Mouse (Mus musculus) macrophage (primary cell): ENCODE results near the gene Evi2. TPM values are rescaled to one million over a fixed set of nuclear protein-coding genes. Genes with fewer than 3 reads are reported as not detected.
A peak's percentile ranks its signal among the peaks of the same experiment; 100 is the strongest.

Experiments used
- H3K27ac ChIP-seq: fragments of 350-480 bp; formaldehyde crosslinking; 2 replicates; pipeline ENCODE4 v1.9.0; 2021
- H3K36me3 ChIP-seq: fragments of 350-480 bp; formaldehyde crosslinking; 2 replicates; pipeline ENCODE4 v1.9.0; 2021; ENCODE audit errors: inconsistent target
- H3K4me3 ChIP-seq: fragments of 350-480 bp; formaldehyde crosslinking; 2 replicates; pipeline ENCODE4 v1.9.0; 2021; ENCODE audit errors: inconsistent target
- H3K79me2 ChIP-seq: fragments of 350-480 bp; formaldehyde crosslinking; 2 replicates; pipeline ENCODE4 v1.9.0; 2021; ENCODE audit errors: inconsistent target
- WGBS: methylation state at CpG from one replicate; pipeline ENCODE4 v1.1.7; 2026; ENCODE audit warnings: inconsistent platforms; ENCODE audit not compliant: missing documents; 5-methylcytosine and 5-hydroxymethylcytosine counted together
- polyA plus RNA-seq: library from polyadenylated mRNA; stranded (reverse); fragments of 250-400 nt; gene quantifications from 3 replicates; pipeline ENCODE4 v1.2.4, GENCODE M21; 2018; ENCODE audit warnings: inconsistent platforms

Gene Evi2
- polyA plus RNA-seq, 1 experiment from 2014 or later = 26.9 TPM

- WGBS = 74% methylated on average over 4 of the region's 4 CpGs
- H3K79me2 ChIP-seq = peaks cover 40% of the 10 kb centered on the region
Observed at GRCm38 (mm10) chr11:79531485-79531884, 1.1 kb upstream of the Evi2 start.

GRCm38 (mm10) chr11:79530774-79531173 lies 385 bp upstream of the Evi2 start:
- peak overlapping the region; percentile 64; the same call in 1 of the 2 replicates for H3K4me3 ChIP-seq
- H3K36me3 ChIP-seq = peaks cover 5% of the 10 kb centered on the region
- H3K79me2 ChIP-seq = peaks cover 47% of the 10 kb centered on the region
- 73% methylated on average over 11 of the region's 11 CpGs for WGBS
- peak overlapping the region; percentile 98 for H3K27ac ChIP-seq

More at GRCm38 (mm10) chr11:79531485-79531884, 1.1 kb upstream of the Evi2 start:
- H3K4me3 ChIP-seq = no peak overlapping the region
- H3K27ac ChIP-seq = peak overlapping the region; percentile 5; the same call in 1 of the 2 replicates
- H3K36me3 ChIP-seq = no peaks in the 10 kb centered on the region

- Histone ChIP-seq H3K4me3 (peak overlapping the region; percentile 64), H3K79me2 (peaks cover 58% of the 10 kb centered on the region), H3K27ac (peak overlapping the region; percentile 98), H3K36me3 (peaks cover 8% of the 10 kb centered on the region)
- WGBS = 63% methylated on average over 2 of the region's 2 CpGs
Observed at GRCm38 (mm10) chr11:79529736-79530135, 653 bp downstream of the Evi2 start.

DNA sequence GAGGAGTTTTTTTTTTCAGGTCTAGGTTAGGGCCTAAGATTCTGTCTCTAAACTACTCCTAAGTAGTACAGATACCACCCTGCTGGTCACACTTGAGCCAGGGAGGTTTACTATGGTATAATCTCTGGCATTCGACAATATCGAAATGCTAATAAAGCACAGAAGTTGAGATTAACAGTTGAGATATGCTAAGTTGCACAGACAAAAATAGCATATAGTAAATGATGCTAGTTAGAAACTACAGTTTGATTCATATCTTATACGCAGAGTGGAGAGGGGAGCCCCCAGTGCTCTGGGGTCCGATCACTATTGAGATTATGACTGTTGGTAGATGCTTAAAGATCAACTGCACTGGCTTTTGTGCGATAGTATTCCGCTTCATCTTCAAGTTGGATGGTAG lies 1.2 kb downstream of the Evi2 start:
- peak overlapping the region; percentile 98 for H3K27ac ChIP-seq
- 86% methylated on average over 4 of the region's 6 CpGs for WGBS
- peaks cover 8% of the 10 kb centered on the region for H3K36me3 ChIP-seq
- H3K4me3 ChIP-seq = peak overlapping the region; percentile 64
- peaks cover 63% of the 10 kb centered on the region for H3K79me2 ChIP-seq

- WGBS = 53% methylated on average over 3 of the region's 3 CpGs
- Histone ChIP-seq H3K36me3 (peaks cover 8% of the 10 kb centered on the region), H3K79me2 (peaks cover 69% of the 10 kb centered on the region), H3K27ac (peak overlapping the region; percentile 98), H3K4me3 (peak overlapping the region; percentile 64)
Observed at GRCm38 (mm10) chr11:79528601-79529000, 1.8 kb downstream of the Evi2 start.

DNA sequence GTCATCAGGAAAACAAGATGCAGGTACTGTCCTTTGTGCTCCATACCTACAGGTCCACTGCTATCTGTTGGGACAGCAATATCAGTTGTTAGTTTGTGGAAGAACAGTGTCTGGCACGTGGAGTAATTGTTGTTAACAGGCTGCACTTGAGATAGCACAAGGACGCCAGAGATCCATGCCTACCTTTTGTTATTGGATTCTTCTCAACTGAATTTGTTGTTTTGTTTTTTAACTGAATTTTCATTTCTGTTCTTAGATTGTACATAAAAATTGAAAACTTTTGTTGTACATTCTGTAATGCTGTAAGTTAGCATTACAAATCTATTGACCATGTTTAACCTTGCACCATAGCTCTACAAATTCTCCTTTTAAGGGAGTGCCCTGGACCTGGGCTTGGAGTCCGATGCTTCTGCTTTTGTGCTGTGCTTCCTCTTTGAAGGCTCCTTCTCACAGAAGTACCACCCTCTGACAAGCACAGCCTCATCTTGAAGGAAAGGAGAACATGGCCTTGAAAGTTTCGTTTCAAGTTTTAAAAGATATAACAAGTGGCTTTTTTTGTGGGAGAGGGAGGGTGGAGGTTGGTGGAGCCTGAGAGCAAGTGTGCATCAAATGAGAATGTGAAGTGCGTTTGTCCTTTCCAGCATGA lies 2.5 kb downstream of the Evi2 start:
- Histone ChIP-seq H3K36me3 (peaks cover 8% of the 10 kb centered on the region), H3K4me3 (peak overlapping the region; percentile 64), H3K27ac (peak overlapping the region; percentile 98), H3K79me2 (peaks cover 76% of the 10 kb centered on the region)
- 12% methylated on average over 5 of the region's 5 CpGs for WGBS

- Histone ChIP-seq H3K4me3 (peak overlapping the region; percentile 3; the same call in 1 of the 2 replicates), H3K36me3 (peaks cover 8% of the 10 kb centered on the region), H3K79me2 (peaks cover 83% of the 10 kb centered on the region), H3K27ac (peak overlapping the region; percentile 98)
- WGBS = 18% methylated on average over 15 of the region's 15 CpGs
Observed at GRCm38 (mm10) chr11:79527015-79527738, 3.2 kb downstream of the Evi2 start.

DNA sequence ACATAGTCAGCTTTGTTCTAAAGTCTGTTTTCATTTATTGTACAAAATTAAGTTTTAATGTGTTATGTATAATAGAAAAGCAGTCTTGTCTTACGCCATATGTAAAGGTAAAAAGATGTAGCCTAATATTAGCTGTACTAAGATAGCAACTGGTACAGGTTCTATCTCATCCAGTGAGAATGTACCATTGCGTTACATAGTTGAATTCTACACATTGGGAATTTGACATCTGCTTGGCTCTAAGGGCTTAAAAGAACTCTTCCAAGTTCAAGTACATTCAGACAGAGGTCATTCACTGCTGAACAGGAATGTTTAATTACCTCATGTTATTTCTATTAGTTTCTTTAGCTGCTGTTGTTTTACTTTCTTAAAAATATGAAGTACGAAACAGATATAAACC lies 3.8 kb downstream of the Evi2 start:
- WGBS = 63% methylated on average over 3 of the region's 3 CpGs
- H3K27ac ChIP-seq = peak overlapping the region; percentile 98
- H3K4me3 ChIP-seq = no peak overlapping the region
- peaks cover 8% of the 10 kb centered on the region for H3K36me3 ChIP-seq
- peaks cover 85% of the 10 kb centered on the region for H3K79me2 ChIP-seq

DNA sequence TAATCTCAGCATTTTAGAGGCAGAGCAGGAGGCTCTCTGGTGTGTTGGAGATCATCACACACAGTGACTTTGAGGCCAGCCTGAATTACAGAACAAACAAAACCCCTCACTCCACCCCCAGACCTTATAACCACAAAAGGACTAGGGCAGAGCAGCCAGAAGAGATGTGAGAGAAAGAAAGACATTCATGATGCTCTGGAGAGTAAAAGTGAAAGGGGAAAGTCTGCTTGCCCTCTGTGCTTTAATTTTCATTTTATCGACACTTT lies 6.1 kb downstream of the Evi2 start:
- H3K36me3 ChIP-seq = peaks cover 8% of the 10 kb centered on the region
- peak overlapping the region; percentile 98 for H3K27ac ChIP-seq
- peaks cover 79% of the 10 kb centered on the region for H3K79me2 ChIP-seq
- H3K4me3 ChIP-seq = peak overlapping the region; percentile 58; the same call in 1 of the 2 replicates
- WGBS = 10% methylated on average over 1 of the region's 1 CpGs

- peak within 1 kb of the TSS; percentile 98 for H3K27ac ChIP-seq
- peak within 1 kb of the TSS; percentile 58 for H3K4me3 ChIP-seq
- H3K36me3 ChIP-seq = peaks cover 8% of the 10 kb centered on the region
- 0% methylated on average over 10 of the region's 10 CpGs for WGBS
- H3K79me2 ChIP-seq = peaks cover 79% of the 10 kb centered on the region
Observed at GRCm38 (mm10) chr11:79523560-79524309, 6.7 kb downstream of the Evi2 start, which contains the start of gene Evi2b. Evi2b (minus strand) TSS chr11:79523762.

- WGBS = 0% methylated on average over 1 of the region's 1 CpGs
- H3K27ac ChIP-seq = peak overlapping the region; percentile 98
- peak overlapping the region; percentile 58 for H3K4me3 ChIP-seq
- H3K36me3 ChIP-seq = peaks cover 8% of the 10 kb centered on the region
- H3K79me2 ChIP-seq = peaks cover 82% of the 10 kb centered on the region
Observed at GRCm38 (mm10) chr11:79522944-79523343, 7.4 kb downstream of the Evi2 start.

GRCm38 (mm10) chr11:79521930-79522329 lies 8.5 kb downstream of the Evi2 start:
- peaks cover 92% of the 10 kb centered on the region for H3K79me2 ChIP-seq
- peak overlapping the region; percentile 58 for H3K4me3 ChIP-seq
- peak overlapping the region; percentile 98 for H3K27ac ChIP-seq
- H3K36me3 ChIP-seq = peaks cover 8% of the 10 kb centered on the region

DNA sequence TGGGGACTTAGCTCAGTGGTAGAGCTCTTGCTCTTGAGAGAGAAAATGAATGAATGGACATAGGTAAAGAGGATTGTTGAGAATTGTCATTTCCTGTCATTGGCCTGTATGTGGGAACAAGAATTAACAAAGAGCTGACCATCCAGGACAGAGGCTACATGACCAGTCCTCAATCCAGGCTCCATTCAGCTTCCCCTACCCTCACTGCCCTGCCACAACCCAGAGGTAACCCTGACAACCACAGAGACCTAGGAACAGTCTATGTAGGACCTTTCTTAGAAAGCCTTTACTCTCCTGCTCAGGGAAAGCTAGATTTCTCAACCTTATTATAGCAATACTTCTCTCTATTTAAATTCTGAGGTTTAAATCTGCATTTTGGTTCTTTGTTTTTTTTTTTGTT lies 9.6 kb downstream of the Evi2 start:
- Histone ChIP-seq H3K4me3 (peak overlapping the region; percentile 58), H3K36me3 (peaks cover 14% of the 10 kb centered on the region; the same call in 1 of the 2 replicates), H3K27ac (peak overlapping the region; percentile 98), H3K79me2 (peaks cover 94% of the 10 kb centered on the region)

DNA sequence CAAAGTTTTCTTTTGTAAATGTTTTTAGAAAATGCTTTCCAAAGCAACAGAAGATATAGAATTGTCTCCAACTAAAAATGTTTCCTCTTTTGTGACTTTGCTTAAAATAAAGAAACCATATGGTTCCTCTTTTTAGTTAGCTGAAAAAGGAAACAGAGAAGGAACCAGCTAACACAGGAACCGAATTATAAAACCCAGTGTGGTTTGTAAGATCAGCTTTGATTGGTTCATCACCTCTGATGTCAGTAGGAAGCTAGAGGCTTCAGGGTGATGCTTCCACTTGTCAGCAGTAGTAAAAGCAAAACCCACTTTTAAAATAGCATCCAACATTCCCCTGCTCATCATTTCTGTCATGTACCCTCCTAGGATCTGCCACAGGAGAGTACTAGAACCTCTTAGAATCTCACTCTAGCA lies 10.5 kb downstream of the Evi2 start:
- peaks cover 94% of the 10 kb centered on the region for H3K79me2 ChIP-seq
- WGBS = 0% methylated on average over 1 of the region's 1 CpGs
- H3K27ac ChIP-seq = peak overlapping the region; percentile 98
- peaks cover 20% of the 10 kb centered on the region; the same call in 1 of the 2 replicates for H3K36me3 ChIP-seq
- H3K4me3 ChIP-seq = peak overlapping the region; percentile 58; the same call in 1 of the 2 replicates

- peaks cover 94% of the 10 kb centered on the region for H3K79me2 ChIP-seq
- H3K4me3 ChIP-seq = peak overlapping the region; percentile 10
- peaks cover 25% of the 10 kb centered on the region; the same call in 1 of the 2 replicates for H3K36me3 ChIP-seq
- WGBS = 28% methylated on average over 6 of the region's 6 CpGs
- H3K27ac ChIP-seq = peak overlapping the region; percentile 98
Observed at GRCm38 (mm10) chr11:79519299-79519698, 11.1 kb downstream of the Evi2 start.
